Mouse (Mus musculus) brain, embryonic 14.5 days (tissue): ENCODE results near the gene Ypel4.

Source experiments
- CTCF ChIP-seq: fragments of 200-500 bp; IDR thresholded peaks from 2 replicates; pipeline ENCODE4 v1.5.1; 2012; ENCODE audit warnings: inconsistent platforms, mild to moderate bottlenecking, moderate library complexity, borderline replicate concordance; ENCODE audit not compliant: insufficient read depth, insufficient read length; ENCODE audit errors: extremely low read depth
- POLR2A ChIP-seq: fragments of 200-500 bp; IDR thresholded peaks from 2 replicates; pipeline ENCODE4 v1.6.1; 2012; ENCODE audit warnings: mild to moderate bottlenecking, inconsistent platforms, borderline replicate concordance; ENCODE audit not compliant: poor library complexity, insufficient read depth, insufficient read length, severe bottlenecking; ENCODE audit errors: extremely low read depth

DNA sequence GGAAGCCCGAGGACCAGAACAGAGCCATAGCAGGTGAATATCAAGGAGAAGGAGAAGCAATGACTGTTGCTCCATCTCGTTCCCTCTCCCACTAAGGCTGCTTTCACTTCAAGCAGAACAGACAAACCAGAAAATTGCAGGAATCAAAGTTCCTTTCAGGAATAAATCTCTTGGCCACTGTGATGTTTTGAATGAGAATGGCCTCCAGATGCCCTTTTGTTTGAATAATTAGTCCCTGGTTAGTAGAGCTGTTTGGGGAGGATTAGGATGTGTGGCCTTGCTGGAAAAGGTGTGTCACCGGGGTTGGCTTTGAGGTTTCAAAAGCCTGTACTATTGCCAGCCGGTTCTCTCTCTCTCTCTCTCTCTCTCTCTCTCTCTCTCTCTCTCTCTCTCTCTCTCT is 28.4 kb downstream of the Ypel4 start:
- no peak for TF ChIP-seq CTCF
- no peak for TF ChIP-seq POLR2A
